Mouse (Mus musculus): ENCODE measurements at regions not wholly inside any gene's neighbourhood (a gene's known extent, or its start where the extent isn't known, plus 50 kb on each side); places are given as distances from the start of the nearest gene placed in this dataset.

- no peaks in the 10 kb centered on the region for H3K4me1 ChIP-seq (ENCODE audit: control insufficient read depth, insufficient read depth, low read length)
- no peak for TF ChIP-seq CTCF (IDR thresholded peaks at IDR 0.05; ENCODE audit: control insufficient read depth, insufficient read depth, low read length)
- TF ChIP-seq POLR2A (IDR thresholded peaks at IDR 0.05; ENCODE audit: borderline replicate concordance, control insufficient read depth, low read depth, low read length): no peak
- H3K27ac ChIP-seq (ENCODE audit: control insufficient read depth, insufficient read depth, low read depth, low read length, poor library complexity): no peak overlapping the region
- WGBS: 46% methylated on average over 12 of the region's 12 CpGs
- no peak overlapping the region for H3K4me3 ChIP-seq (replicated peaks; ENCODE audit: control insufficient read depth, low read depth, low read length)
Observed at GRCm38 (mm10) chr15:88399989-88400388, 200.1 kb upstream of the Zdhhc25 start.

GRCm38 (mm10) chr15:88400787-88401186 is 199.3 kb upstream of the Zdhhc25 start:
- 62% methylated on average over 9 of the region's 9 CpGs for WGBS
- no peaks in the 10 kb centered on the region for H3K4me1 ChIP-seq (ENCODE audit: control insufficient read depth, insufficient read depth, low read length)
- H3K4me3 ChIP-seq (replicated peaks; ENCODE audit: control insufficient read depth, low read depth, low read length): no peak overlapping the region
- H3K27ac ChIP-seq (ENCODE audit: control insufficient read depth, insufficient read depth, low read depth, low read length, poor library complexity): no peak overlapping the region
- no peak for TF ChIP-seq CTCF (IDR thresholded peaks at IDR 0.05; ENCODE audit: control insufficient read depth, insufficient read depth, low read length)
- TF ChIP-seq POLR2A (IDR thresholded peaks at IDR 0.05; ENCODE audit: borderline replicate concordance, control insufficient read depth, low read depth, low read length): no peak

GRCm38 (mm10) chr15:88408461-88409379 is 191.4 kb upstream of the Zdhhc25 start:
- H3K27ac ChIP-seq (ENCODE audit: control insufficient read depth, insufficient read depth, low read depth, low read length, poor library complexity): no peak overlapping the region
- no peak overlapping the region for H3K4me3 ChIP-seq (replicated peaks; ENCODE audit: control insufficient read depth, low read depth, low read length)
- no peaks in the 10 kb centered on the region for H3K4me1 ChIP-seq (ENCODE audit: control insufficient read depth, insufficient read depth, low read length)
- whole genome bisulfite sequencing: 80% methylated on average over 20 of the region's 20 CpGs
- no peak for TF ChIP-seq POLR2A (IDR thresholded peaks at IDR 0.05; ENCODE audit: borderline replicate concordance, control insufficient read depth, low read depth, low read length)
- TF ChIP-seq CTCF (IDR thresholded peaks at IDR 0.05; ENCODE audit: control insufficient read depth, insufficient read depth, low read length): no peak

- 65% methylated on average over 4 of the region's 4 CpGs for WGBS
- no peak overlapping the region for H3K4me3 ChIP-seq (replicated peaks; ENCODE audit: control insufficient read depth, low read depth, low read length)
- no peaks in the 10 kb centered on the region for H3K4me1 ChIP-seq (ENCODE audit: control insufficient read depth, insufficient read depth, low read length)
- TF ChIP-seq CTCF (IDR thresholded peaks at IDR 0.05; ENCODE audit: control insufficient read depth, insufficient read depth, low read length): no peak
- TF ChIP-seq POLR2A (IDR thresholded peaks at IDR 0.05; ENCODE audit: borderline replicate concordance, control insufficient read depth, low read depth, low read length): no peak
- H3K27ac ChIP-seq (ENCODE audit: control insufficient read depth, insufficient read depth, low read depth, low read length, poor library complexity): no peak overlapping the region
Observed at GRCm38 (mm10) chr15:88414206-88414605, 185.9 kb upstream of the Zdhhc25 start.

GRCm38 (mm10) chr15:88418881-88419280 is 181.2 kb upstream of the Zdhhc25 start:
- Histone ChIP-seq H3K4me3 (replicated peaks; ENCODE audit: control insufficient read depth, low read depth, low read length) (no peak overlapping the region), H3K4me1 (ENCODE audit: control insufficient read depth, insufficient read depth, low read length) (no peaks in the 10 kb centered on the region), H3K27ac (ENCODE audit: control insufficient read depth, insufficient read depth, low read depth, low read length, poor library complexity) (no peak overlapping the region)
- WGBS: 64% methylated on average over 8 of the region's 8 CpGs
- TF ChIP-seq POLR2A (IDR thresholded peaks at IDR 0.05; ENCODE audit: borderline replicate concordance, control insufficient read depth, low read depth, low read length) (no peak), CTCF (IDR thresholded peaks at IDR 0.05; ENCODE audit: control insufficient read depth, insufficient read depth, low read length) (no peak)

GRCm38 (mm10) chr15:88428441-88428840 is 171.7 kb upstream of the Zdhhc25 start:
- no peaks in the 10 kb centered on the region for H3K4me1 ChIP-seq (ENCODE audit: control insufficient read depth, insufficient read depth, low read length)
- H3K27ac ChIP-seq (ENCODE audit: control insufficient read depth, insufficient read depth, low read depth, low read length, poor library complexity): no peak overlapping the region
- WGBS: 69% methylated on average over 7 of the region's 7 CpGs
- no peak overlapping the region for H3K4me3 ChIP-seq (replicated peaks; ENCODE audit: control insufficient read depth, low read depth, low read length)
- TF ChIP-seq CTCF (IDR thresholded peaks at IDR 0.05; ENCODE audit: control insufficient read depth, insufficient read depth, low read length) (no peak), POLR2A (IDR thresholded peaks at IDR 0.05; ENCODE audit: borderline replicate concordance, control insufficient read depth, low read depth, low read length) (no peak)

- Histone ChIP-seq H3K4me1 (ENCODE audit: control insufficient read depth, insufficient read depth, low read length) (no peaks in the 10 kb centered on the region), H3K27ac (ENCODE audit: control insufficient read depth, insufficient read depth, low read depth, low read length, poor library complexity) (no peak overlapping the region), H3K4me3 (replicated peaks; ENCODE audit: control insufficient read depth, low read depth, low read length) (no peak overlapping the region)
- WGBS: 72% methylated on average over 7 of the region's 7 CpGs
- TF ChIP-seq CTCF (IDR thresholded peaks at IDR 0.05; ENCODE audit: control insufficient read depth, insufficient read depth, low read length): no peak
- TF ChIP-seq POLR2A (IDR thresholded peaks at IDR 0.05; ENCODE audit: borderline replicate concordance, control insufficient read depth, low read depth, low read length): no peak
Observed at GRCm38 (mm10) chr15:88430941-88431340, 169.2 kb upstream of the Zdhhc25 start.

- WGBS: 73% methylated on average over 4 of the region's 4 CpGs
- no peak overlapping the region for H3K27ac ChIP-seq (ENCODE audit: control insufficient read depth, insufficient read depth, low read depth, low read length, poor library complexity)
- TF ChIP-seq CTCF (IDR thresholded peaks at IDR 0.05; ENCODE audit: control insufficient read depth, insufficient read depth, low read length) (no peak), POLR2A (IDR thresholded peaks at IDR 0.05; ENCODE audit: borderline replicate concordance, control insufficient read depth, low read depth, low read length) (no peak)
- no peak overlapping the region for H3K4me3 ChIP-seq (replicated peaks; ENCODE audit: control insufficient read depth, low read depth, low read length)
- no peaks in the 10 kb centered on the region for H3K4me1 ChIP-seq (ENCODE audit: control insufficient read depth, insufficient read depth, low read length)
Observed at GRCm38 (mm10) chr15:88448272-88448671, 151.8 kb upstream of the Zdhhc25 start.

Data from bone marrow, adult 2 months (tissue).